Mouse (Mus musculus): Measurements from ENCODE around the gene Mfsd14a. TPM values are rescaled to one million over a fixed set of nuclear protein-coding genes. Genes with fewer than 3 reads are reported as not detected.

Mfsd14a gene
- total and polyA plus RNA-seq, 2 experiments: 14.3 to 34.4 TPM

DNA sequence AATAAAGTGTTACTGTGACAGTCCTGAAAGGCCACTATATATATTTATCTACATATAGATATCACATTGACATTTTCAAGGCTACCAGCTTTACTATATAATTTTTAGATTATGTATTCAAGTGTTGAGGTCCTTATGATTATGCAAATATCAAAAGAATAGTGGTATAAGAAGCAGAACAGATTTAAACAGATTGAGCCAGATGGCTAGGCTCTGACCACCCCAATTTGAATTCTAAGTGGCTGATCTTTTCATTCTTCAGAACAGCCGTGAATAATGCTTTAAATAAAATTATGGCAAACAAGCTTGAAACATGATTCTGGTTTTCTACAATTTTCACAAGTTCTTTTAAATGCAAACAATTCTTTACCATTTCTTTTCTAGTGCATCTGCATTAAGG is 31.0 kb downstream of the Mfsd14a start:
- 91% methylated on average over 1 of the region's 1 CpGs for WGBS

DNA sequence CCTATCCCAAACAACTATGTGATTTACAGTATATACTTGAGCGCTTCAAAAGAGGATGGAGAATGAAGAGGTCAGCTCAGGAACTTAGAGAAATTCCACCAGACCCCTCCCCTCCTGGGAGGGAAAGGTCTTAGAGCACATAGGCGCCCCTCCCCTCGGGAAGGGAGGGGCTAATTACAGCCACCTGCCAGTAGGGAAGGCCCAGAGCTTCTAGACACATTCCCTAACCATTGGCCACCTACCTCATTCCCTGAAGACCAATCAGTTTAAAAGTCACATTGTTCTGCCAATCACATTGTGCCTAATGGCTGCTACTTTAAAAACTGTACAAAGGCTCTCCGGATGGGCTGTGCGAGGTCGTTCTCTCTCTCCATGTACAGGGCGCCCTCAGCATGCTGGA is 39.8 kb downstream of the Mfsd14a start:
- Histone ChIP-seq H3K36me3 (ENCODE audit: control insufficient read depth, insufficient read depth, low read length) (no peaks in the 10 kb centered on the region), H3K9ac (ENCODE audit: low read depth, low read length) (no peak overlapping the region), H3K27me3 (ENCODE audit: control insufficient read depth, insufficient read depth, low read length) (no peaks in the 10 kb centered on the region), H3K4me1 (ENCODE audit: control insufficient read depth, insufficient read depth, low read length) (no peaks in the 10 kb centered on the region), H3K4me3 (ENCODE audit: insufficient read depth, low read depth, low read length) (no peak overlapping the region), H3K79me2 (ENCODE audit: control insufficient read depth, insufficient read depth, low read length) (no peaks in the 10 kb centered on the region), H3K27ac (replicated peaks; ENCODE audit: insufficient read depth, low read depth, low read length) (no peak overlapping the region)
- 91% methylated on average over 7 of the region's 7 CpGs for WGBS
- DNase-seq (ENCODE audit: extremely low read depth, low read depth, low spot score): no peak
- no peak for TF ChIP-seq CTCF (IDR thresholded peaks at IDR 0.05; ENCODE audit: low read depth, low read length)
- no peak for TF ChIP-seq POLR2A (IDR thresholded peaks at IDR 0.05; ENCODE audit: extremely low read depth, insufficient read depth, low read length)

More for the DNA sequence above, 31.0 kb downstream of the Mfsd14a start:
- Histone ChIP-seq H3K27ac (replicated peaks; ENCODE audit: insufficient read depth, low read depth, low read length) (no peak overlapping the region), H3K9ac (ENCODE audit: low read depth, low read length) (no peak overlapping the region), H3K4me1 (ENCODE audit: control insufficient read depth, insufficient read depth, low read length) (no peaks in the 10 kb centered on the region), H3K27me3 (ENCODE audit: control insufficient read depth, insufficient read depth, low read length) (no peaks in the 10 kb centered on the region), H3K36me3 (ENCODE audit: control insufficient read depth, insufficient read depth, low read length) (peaks cover 45% of the 10 kb centered on the region), H3K4me3 (ENCODE audit: insufficient read depth, low read depth, low read length) (no peak overlapping the region), H3K79me2 (ENCODE audit: control insufficient read depth, insufficient read depth, low read length) (no peaks in the 10 kb centered on the region)
- no peak for DNase-seq (ENCODE audit: extremely low read depth, low read depth, low spot score)
- TF ChIP-seq POLR2A (IDR thresholded peaks at IDR 0.05; ENCODE audit: extremely low read depth, insufficient read depth, low read length) (no peak), CTCF (IDR thresholded peaks at IDR 0.05; ENCODE audit: low read depth, low read length) (no peak)

DNA sequence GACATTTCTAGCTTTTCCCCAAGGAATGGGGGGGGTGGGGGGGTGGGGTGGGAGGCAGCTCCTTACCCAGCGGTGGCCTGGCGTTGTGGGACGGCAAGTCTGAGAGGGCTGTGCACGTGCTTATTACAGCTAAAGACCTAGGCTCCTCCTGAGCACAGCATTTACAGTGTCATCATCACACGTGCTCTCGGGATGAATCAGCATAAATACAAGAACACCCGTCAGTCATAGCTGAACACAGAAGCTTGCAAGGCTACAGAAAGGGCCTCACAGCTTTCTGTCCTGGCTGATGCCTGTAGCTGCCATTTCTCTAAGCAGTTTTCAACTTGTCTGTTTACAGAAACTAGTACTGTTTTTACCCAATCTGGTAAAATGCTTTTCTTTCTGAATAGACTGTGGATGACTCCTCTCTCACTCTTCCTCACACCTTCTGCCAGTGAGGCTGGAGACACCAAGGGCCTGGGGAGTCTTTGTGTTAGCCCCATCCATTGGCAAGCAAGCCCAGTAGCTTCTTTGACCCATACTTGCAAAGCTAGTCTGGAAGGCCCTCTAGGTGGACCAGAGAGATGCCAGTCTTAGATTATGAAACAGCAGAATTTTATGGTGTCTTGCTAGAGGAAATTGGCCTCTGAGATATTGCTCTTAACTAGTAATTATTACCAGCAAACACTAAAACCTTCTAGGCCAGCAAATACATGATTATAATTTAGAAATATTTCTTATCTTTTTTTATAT is 41.7 kb downstream of the Mfsd14a start:
- H3K27ac ChIP-seq (replicated peaks; ENCODE audit: insufficient read depth, low read depth, low read length): no peak overlapping the region
- no peak overlapping the region for H3K4me3 ChIP-seq (ENCODE audit: insufficient read depth, low read depth, low read length)
- no peaks in the 10 kb centered on the region for H3K36me3 ChIP-seq (ENCODE audit: control insufficient read depth, insufficient read depth, low read length)
- H3K79me2 ChIP-seq (ENCODE audit: control insufficient read depth, insufficient read depth, low read length): no peaks in the 10 kb centered on the region
- H3K9ac ChIP-seq (ENCODE audit: low read depth, low read length): no peak overlapping the region
- TF ChIP-seq POLR2A (IDR thresholded peaks at IDR 0.05; ENCODE audit: extremely low read depth, insufficient read depth, low read length): no peak
- TF ChIP-seq CTCF (IDR thresholded peaks at IDR 0.05; ENCODE audit: low read depth, low read length): no peak
- no peak for DNase-seq (ENCODE audit: extremely low read depth, low read depth, low spot score)
- H3K27me3 ChIP-seq (ENCODE audit: control insufficient read depth, insufficient read depth, low read length): no peaks in the 10 kb centered on the region
- H3K4me1 ChIP-seq (ENCODE audit: control insufficient read depth, insufficient read depth, low read length): no peaks in the 10 kb centered on the region
- 92% methylated on average over 7 of the region's 7 CpGs for WGBS

DNA sequence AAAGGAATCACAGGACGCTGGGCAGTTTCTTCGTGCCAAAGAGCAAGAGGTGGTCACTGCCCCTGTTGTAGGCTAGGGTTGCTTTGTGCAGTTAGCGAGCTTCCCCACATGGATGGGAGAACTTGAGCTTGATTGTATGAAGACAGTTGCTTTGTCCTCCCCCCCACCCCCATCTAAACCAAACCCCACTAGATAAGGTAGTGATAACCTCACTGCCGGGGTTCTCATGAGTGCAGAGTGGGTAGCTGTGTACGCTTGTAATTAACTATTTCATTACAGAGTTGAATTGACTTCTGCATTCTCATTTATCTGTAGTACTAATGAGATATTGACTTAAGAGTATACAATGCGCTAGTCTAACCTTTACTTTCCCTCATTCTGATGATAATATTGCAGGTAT is 43.6 kb downstream of the Mfsd14a start:
- Histone ChIP-seq H3K4me1 (ENCODE audit: control insufficient read depth, insufficient read depth, low read length) (peaks cover 5% of the 10 kb centered on the region; the same call in 1 of the 2 replicates), H3K27ac (replicated peaks; ENCODE audit: insufficient read depth, low read depth, low read length) (no peak overlapping the region), H3K79me2 (ENCODE audit: control insufficient read depth, insufficient read depth, low read length) (no peaks in the 10 kb centered on the region), H3K9ac (ENCODE audit: low read depth, low read length) (no peak overlapping the region), H3K36me3 (ENCODE audit: control insufficient read depth, insufficient read depth, low read length) (no peaks in the 10 kb centered on the region), H3K4me3 (ENCODE audit: insufficient read depth, low read depth, low read length) (no peak overlapping the region), H3K27me3 (ENCODE audit: control insufficient read depth, insufficient read depth, low read length) (no peaks in the 10 kb centered on the region)
- no peak for DNase-seq (ENCODE audit: extremely low read depth, low read depth, low spot score)
- no peak for TF ChIP-seq CTCF (IDR thresholded peaks at IDR 0.05; ENCODE audit: low read depth, low read length)
- TF ChIP-seq POLR2A (IDR thresholded peaks at IDR 0.05; ENCODE audit: extremely low read depth, insufficient read depth, low read length): no peak
- 82% methylated on average over 6 of the region's 6 CpGs for WGBS

DNA sequence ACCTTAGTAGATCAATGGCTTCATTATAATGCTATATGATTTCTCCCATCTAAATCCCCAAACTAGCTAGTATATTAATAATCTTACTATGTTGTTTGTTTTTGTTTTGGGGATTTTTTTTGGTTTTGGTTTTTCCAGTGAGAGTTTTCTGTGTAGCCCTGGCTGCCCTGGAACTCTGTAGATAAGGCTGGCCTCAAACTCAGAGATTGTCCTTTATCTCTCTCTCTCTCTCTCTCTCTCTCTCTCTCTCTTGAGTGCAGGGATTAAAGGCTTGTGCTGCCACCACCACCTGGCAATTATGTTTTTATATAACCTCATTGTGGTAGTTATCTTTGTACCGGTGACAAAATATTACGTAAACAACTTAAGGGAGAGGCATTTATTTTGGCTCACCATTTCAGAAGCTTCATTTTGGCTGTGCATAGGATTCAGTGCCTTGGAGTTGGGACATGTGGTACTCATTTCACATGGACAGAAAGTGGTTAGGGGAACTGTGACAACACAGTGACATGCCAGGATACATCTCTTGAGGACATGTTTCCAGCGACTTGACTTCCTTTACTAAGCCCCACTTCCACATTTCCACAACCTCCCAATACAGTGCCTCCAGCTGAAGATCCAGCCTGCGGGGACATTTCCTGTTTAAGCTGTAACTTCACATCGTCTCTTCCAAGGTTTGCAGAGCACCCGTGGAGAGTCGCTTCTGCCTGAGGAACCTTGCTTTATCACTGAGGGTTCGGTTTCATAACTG is 47.0 kb downstream of the Mfsd14a start:
- Histone ChIP-seq H3K4me1 (ENCODE audit: control insufficient read depth, insufficient read depth, low read length) (peaks cover 5% of the 10 kb centered on the region; the same call in 1 of the 2 replicates), H3K79me2 (ENCODE audit: control insufficient read depth, insufficient read depth, low read length) (no peaks in the 10 kb centered on the region), H3K27me3 (ENCODE audit: control insufficient read depth, insufficient read depth, low read length) (no peaks in the 10 kb centered on the region), H3K27ac (replicated peaks; ENCODE audit: insufficient read depth, low read depth, low read length) (no peak overlapping the region), H3K9ac (ENCODE audit: low read depth, low read length) (no peak overlapping the region), H3K36me3 (ENCODE audit: control insufficient read depth, insufficient read depth, low read length) (no peaks in the 10 kb centered on the region), H3K4me3 (ENCODE audit: insufficient read depth, low read depth, low read length) (no peak overlapping the region)
- TF ChIP-seq POLR2A (IDR thresholded peaks at IDR 0.05; ENCODE audit: extremely low read depth, insufficient read depth, low read length) (no peak), CTCF (IDR thresholded peaks at IDR 0.05; ENCODE audit: low read depth, low read length) (no peak)
- DNase-seq (ENCODE audit: extremely low read depth, low read depth, low spot score): peak; percentile 46
- 80% methylated on average over 8 of the region's 8 CpGs for WGBS
